Mouse (Mus musculus) liver, embryonic 12.5 days (tissue): ENCODE results near the gene Cmss1. TPM values are rescaled to one million over a fixed set of nuclear protein-coding genes. Genes with fewer than 3 reads are reported as not detected.

ENCODE experiments used
- ATAC-seq: fragments of 200-750 bp; cut with Nextera tagmentation; 2 replicates; pipeline ENCODE4 v1.8.0; 2017; ENCODE audit warnings: moderate number of reproducible peaks, mild to moderate bottlenecking, moderate library complexity
- H3K27ac ChIP-seq: fragments of 300-500 bp; sonication (generic); 2 replicates; pipeline ENCODE4 v1.5.1; 2016; ENCODE audit warnings: mild to moderate bottlenecking
- H3K27me3 ChIP-seq: fragments of 300-500 bp; sonication (generic); replicated peaks from 2 replicates; pipeline ENCODE4 v1.6.1; 2016; ENCODE audit warnings: mild to moderate bottlenecking, moderate library complexity
- H3K36me3 ChIP-seq: fragments of 300-500 bp; sonication (generic); 2 replicates; pipeline ENCODE4 v1.6.1; 2016; ENCODE audit warnings: mild to moderate bottlenecking, moderate library complexity
- H3K4me1 ChIP-seq: fragments of 300-500 bp; sonication (generic); 2 replicates; pipeline ENCODE4 v1.6.1; 2016
- H3K4me2 ChIP-seq: fragments of 300-500 bp; sonication (generic); 2 replicates; pipeline ENCODE4 v1.6.1; 2016; ENCODE audit warnings: mild to moderate bottlenecking, moderate library complexity
- H3K4me3 ChIP-seq: fragments of 300-500 bp; sonication (generic); 2 replicates; pipeline ENCODE4 v1.5.1; 2016; ENCODE audit warnings: mild to moderate bottlenecking, moderate library complexity
- H3K9ac ChIP-seq: fragments of 300-500 bp; sonication (generic); 2 replicates; pipeline ENCODE4 v1.6.1; 2016; ENCODE audit warnings: mild to moderate bottlenecking, moderate library complexity
- H3K9me3 ChIP-seq: fragments of 300-500 bp; sonication (generic); replicated peaks from 2 replicates; pipeline ENCODE4 v1.6.1; 2016; ENCODE audit warnings: mild to moderate bottlenecking, moderate library complexity
- WGBS: fragments of 180-500 bp; shearing (Covaris S2); methylation state at CpG from one replicate; pipeline ENCODE4 v1.1.7; 2016; ENCODE audit not compliant: insufficient replicate concordance; 5-methylcytosine and 5-hydroxymethylcytosine counted together
- polyA plus RNA-seq: library from polyadenylated mRNA; unstranded; fragments of >200 nt; fragmentation: Nextera tagmentation; extraction: Ambion mirVana; gene quantifications from 2 replicates; pipeline ENCODE4 v1.2.1, GENCODE M21; 2016

Gene Cmss1
- polyA plus RNA-seq, 1 experiment from 2014 or later: 47.6 TPM

DNA sequence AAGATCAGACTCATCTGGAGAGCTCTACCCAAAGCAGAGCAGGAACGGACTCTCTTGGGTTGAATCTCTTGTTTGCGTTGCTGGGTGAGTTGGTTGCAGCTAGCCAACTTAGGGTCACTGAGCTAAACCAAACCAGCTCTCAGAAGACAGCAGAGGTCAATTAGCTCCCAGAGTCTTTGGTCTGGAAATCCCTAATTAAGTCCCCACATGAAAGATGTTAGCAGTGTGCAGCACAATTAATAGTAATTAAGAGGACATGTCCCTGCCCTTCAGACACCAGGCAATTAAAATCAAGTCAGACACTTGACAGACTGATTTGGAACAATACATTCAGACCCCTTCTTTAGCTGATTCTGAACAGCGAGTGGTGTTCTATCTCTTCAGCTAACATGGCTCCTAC, 292.4 kb downstream of the Cmss1 start:
- Histone ChIP-seq H3K4me3 (no peak overlapping the region), H3K27me3 (no peaks in the 10 kb centered on the region), H3K36me3 (peaks cover 3% of the 10 kb centered on the region; the same call in 1 of the 2 replicates), H3K9ac (no peak overlapping the region), H3K27ac (no peak overlapping the region), H3K9me3 (no peaks in the 10 kb centered on the region), H3K4me1 (no peaks in the 10 kb centered on the region), H3K4me2 (no peak overlapping the region)
- WGBS: 75% methylated on average over 3 of the region's 3 CpGs
- no peak for ATAC-seq

DNA sequence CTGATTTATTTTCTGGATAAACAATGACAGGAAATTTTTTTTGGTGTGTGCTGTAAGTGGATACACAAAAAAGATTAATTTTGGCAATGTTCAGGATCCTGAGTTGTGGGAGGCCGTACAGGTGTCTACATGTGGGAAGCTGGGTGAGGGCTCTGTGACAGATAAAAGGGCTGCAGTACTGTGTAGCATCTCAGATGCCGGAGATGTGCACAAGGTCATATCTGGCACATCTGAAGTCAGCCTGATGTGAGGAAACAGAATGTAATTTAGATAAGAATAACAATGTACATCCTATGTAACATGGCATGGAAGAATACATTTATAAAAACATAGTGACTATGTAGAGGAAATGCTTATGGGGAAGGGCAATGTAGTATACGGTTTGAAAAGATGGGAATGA, 293.2 kb downstream of the Cmss1 start:
- Histone ChIP-seq H3K27me3 (no peaks in the 10 kb centered on the region), H3K36me3 (peaks cover 3% of the 10 kb centered on the region; the same call in 1 of the 2 replicates), H3K9me3 (no peaks in the 10 kb centered on the region), H3K9ac (no peak overlapping the region), H3K27ac (no peak overlapping the region), H3K4me1 (no peaks in the 10 kb centered on the region), H3K4me3 (no peak overlapping the region), H3K4me2 (no peak overlapping the region)
- ATAC-seq: no peak
- 75% methylated on average over 3 of the region's 3 CpGs for WGBS

DNA sequence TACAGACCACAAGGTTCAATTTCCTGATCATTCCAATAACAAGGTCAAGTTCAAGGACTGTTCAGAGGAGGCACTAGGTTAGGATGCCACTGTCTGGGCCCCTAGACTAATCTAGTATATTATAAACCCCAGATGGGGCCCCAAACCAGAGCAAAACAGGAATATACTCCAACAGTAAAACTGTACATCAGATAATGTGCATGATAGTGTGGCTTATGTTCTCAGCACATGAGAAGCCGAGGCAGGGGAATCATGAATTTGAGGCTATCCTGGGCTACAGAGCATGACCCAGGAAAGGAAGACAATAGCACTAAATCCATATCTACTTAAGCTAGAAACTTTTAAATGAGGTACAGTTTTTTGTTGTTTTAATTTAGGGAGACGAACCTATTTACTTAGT, 294.5 kb downstream of the Cmss1 start:
- H3K36me3 ChIP-seq: peaks cover 3% of the 10 kb centered on the region; the same call in 1 of the 2 replicates
- H3K4me2 ChIP-seq: no peak overlapping the region
- no peak overlapping the region for H3K4me3 ChIP-seq
- no peak overlapping the region for H3K9ac ChIP-seq
- 59% methylated on average over 2 of the region's 2 CpGs for WGBS
- no peak for ATAC-seq
- H3K9me3 ChIP-seq: no peaks in the 10 kb centered on the region
- no peaks in the 10 kb centered on the region for H3K27me3 ChIP-seq
- H3K4me1 ChIP-seq: no peaks in the 10 kb centered on the region
- no peak overlapping the region for H3K27ac ChIP-seq

DNA sequence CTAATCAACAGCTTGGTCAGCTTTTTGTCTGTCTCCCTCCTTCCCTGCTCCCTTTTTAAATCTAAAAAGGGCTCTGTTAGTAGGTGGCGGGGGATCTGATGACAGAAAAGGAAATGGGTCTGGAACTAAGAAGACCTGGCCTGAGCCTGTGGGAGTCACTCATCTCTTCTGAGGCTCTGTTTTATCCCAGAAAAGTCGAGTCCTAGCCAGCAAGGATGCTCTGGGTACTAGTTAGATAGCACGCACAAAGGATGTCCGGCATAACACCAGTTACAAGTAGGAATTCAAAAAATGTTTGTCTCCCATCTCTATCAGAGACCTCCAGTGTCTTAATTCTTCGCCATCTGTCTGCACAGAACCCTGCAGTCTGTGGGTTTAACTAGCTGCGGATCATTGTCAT, 301.2 kb downstream of the Cmss1 start:
- Histone ChIP-seq H3K27me3 (no peaks in the 10 kb centered on the region), H3K4me1 (no peaks in the 10 kb centered on the region), H3K9ac (no peak overlapping the region), H3K9me3 (no peaks in the 10 kb centered on the region), H3K4me2 (no peak overlapping the region), H3K4me3 (no peak overlapping the region), H3K36me3 (no peaks in the 10 kb centered on the region), H3K27ac (no peak overlapping the region)
- 71% methylated on average over 6 of the region's 6 CpGs for WGBS
- no peak for ATAC-seq

DNA sequence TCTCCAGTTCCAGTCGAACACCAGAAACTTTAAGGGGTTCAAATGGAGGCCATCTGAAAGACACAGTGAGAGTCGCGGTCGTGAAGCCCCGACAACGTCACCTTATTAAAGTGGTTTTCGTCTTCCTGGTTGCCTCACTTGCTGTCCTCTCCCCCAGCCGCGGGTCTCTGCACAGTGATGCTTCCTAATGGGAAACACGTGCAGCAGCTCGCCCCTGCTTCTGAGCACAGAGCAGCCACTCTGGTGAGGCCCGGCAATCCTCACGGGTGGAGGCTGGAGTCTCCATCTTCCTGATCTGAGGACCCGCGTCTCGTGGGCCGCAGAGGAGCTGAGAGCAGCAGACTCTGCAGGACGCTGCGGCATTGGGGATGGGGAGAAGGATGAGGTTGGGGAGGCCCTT, 302.9 kb downstream of the Cmss1 start:
- Histone ChIP-seq H3K9ac (no peak overlapping the region), H3K36me3 (no peaks in the 10 kb centered on the region), H3K27ac (no peak overlapping the region), H3K4me1 (no peaks in the 10 kb centered on the region), H3K4me2 (no peak overlapping the region), H3K4me3 (no peak overlapping the region), H3K9me3 (no peaks in the 10 kb centered on the region), H3K27me3 (no peaks in the 10 kb centered on the region)
- ATAC-seq: no peak
- WGBS: 69% methylated on average over 19 of the region's 19 CpGs

DNA sequence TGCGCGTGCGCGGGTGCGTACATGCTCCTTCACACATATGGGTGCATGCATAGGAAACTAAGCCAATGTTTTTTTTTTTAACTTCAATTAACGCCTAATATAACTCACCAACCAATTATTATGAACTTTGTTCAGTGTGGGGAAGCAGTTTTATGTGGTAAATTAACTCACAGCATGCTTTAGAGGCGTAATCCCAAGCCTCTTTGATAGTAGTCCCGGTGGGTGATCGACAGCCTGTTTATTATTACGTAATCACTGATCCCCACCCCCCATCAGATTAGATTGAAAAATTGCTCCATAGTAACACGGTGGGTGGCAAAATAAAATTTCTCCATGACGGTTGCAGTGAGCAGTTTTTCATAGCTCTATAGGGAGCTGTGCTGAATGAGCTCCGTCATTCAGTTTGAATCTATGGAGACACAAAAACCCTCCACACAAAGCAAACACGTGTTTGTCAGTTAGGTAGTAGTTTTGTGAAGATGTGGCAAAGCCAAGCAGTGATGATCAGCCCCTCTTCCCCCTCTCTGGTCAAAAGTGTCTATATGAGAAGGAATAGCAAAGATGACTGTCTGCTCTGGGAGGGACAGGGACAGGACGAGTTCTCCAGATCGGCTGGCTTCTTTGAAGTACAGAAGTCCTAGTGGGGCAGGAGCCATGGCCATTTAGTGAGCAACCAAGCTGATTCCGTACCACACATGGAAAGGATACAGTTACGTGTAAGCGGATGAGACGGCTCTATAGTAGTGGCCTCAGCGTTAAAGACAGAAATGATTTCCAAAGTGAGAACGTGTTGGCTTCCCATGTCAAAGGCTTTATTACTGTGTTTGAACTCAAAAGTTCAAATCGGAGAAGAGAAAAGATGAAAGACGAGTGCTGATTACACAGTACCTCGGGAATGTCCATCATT, 303.6 kb downstream of the Cmss1 start:
- H3K4me2 ChIP-seq: no peak overlapping the region
- no peaks in the 10 kb centered on the region for H3K27me3 ChIP-seq
- 82% methylated on average over 25 of the region's 25 CpGs for WGBS
- no peak overlapping the region for H3K9ac ChIP-seq
- H3K4me3 ChIP-seq: no peak overlapping the region
- no peak overlapping the region for H3K27ac ChIP-seq
- no peaks in the 10 kb centered on the region for H3K9me3 ChIP-seq
- ATAC-seq: no peak
- H3K36me3 ChIP-seq: no peaks in the 10 kb centered on the region
- H3K4me1 ChIP-seq: no peaks in the 10 kb centered on the region

DNA sequence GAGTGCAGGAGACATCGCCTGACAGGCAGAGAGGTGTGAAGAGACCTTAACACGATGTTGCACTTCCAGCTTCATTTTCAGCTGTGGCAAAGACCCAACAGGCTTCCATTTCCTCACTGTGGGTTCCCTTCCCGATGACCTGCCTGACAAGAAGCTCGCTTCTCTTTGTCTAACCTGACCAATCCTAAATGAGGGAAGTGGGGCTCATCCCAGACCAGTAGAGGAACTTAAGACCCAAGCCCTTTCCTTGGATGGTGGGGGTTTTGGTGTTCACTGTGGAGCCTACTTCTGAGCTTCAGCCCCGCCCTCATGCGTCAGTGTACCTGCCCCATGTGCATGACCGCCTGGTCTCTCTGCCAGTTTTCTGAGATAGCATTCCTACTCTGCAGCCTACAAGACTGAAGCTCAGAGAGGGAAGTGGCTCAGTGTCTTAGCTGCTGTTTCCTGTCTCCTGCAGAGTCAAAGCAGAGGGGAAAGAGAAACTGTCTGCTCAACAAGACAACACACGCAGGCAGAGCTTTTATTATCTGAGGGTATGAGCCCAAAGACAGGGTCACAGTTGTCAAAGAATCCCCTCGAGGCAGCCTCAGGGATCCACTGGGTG, 305.1 kb downstream of the Cmss1 start:
- 42% methylated on average over 9 of the region's 9 CpGs for WGBS
- Histone ChIP-seq H3K4me2 (no peak overlapping the region), H3K36me3 (no peaks in the 10 kb centered on the region), H3K4me1 (no peaks in the 10 kb centered on the region), H3K4me3 (no peak overlapping the region), H3K9ac (no peak overlapping the region), H3K27ac (no peak overlapping the region), H3K27me3 (no peaks in the 10 kb centered on the region), H3K9me3 (no peaks in the 10 kb centered on the region)
- ATAC-seq: no peak

DNA sequence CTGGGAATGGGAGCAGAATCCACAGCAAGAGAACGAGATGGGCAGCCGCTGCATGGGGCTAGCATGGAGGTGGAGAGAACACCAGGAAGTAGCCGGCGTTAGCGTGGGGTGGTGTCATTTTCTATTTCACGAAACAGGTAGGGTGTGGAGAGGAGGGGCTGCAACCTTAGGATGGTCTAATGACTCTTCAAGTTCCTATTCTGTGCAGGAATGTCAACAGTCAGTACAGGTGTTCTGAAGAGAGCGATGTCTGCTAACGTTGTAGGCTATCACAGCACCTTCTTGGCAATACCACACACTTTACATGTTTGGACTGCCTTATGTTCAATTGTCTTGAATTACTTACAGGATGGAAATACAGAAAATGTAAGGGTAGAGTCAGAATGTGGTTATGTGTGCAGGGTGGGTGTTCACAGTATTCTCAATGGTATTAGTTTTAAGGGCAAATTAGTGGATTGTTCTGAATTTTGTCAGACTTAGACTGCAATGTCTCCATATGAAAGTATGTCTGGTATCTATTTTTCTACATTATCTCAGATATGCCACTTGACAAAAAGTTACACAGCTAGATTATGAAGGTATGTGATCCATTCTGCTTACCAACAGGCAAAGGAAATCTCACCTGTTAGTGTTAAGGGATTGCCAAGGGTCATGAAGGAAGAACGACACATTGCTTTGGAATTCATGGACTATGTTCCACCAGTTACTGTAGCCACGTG, 311.3 kb downstream of the Cmss1 start:
- H3K9me3 ChIP-seq: no peaks in the 10 kb centered on the region
- no peaks in the 10 kb centered on the region for H3K27me3 ChIP-seq
- no peak overlapping the region for H3K4me3 ChIP-seq
- H3K9ac ChIP-seq: no peak overlapping the region
- H3K36me3 ChIP-seq: no peaks in the 10 kb centered on the region
- no peak overlapping the region for H3K4me2 ChIP-seq
- H3K4me1 ChIP-seq: no peaks in the 10 kb centered on the region
- no peak overlapping the region for H3K27ac ChIP-seq
- 67% methylated on average over 10 of the region's 10 CpGs for WGBS
- no peak for ATAC-seq

DNA sequence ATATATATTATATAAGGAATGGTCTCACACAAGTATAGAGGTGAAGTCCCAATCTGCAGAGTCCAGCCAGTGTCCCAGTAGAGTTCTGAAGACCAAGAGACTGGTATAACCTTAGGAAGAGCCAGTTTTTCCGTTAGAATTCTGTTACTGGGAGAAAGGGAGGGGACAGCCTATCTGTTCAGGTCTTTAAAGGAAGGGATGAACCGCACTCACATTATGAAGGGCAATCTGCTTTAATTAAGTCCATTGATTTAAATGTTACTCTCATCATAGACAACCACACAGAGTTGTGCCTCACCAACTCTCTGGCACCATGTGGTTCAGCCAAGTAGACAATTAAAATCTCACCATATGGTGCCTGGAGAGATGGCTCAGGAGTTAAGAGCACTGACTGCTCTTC, 313.9 kb downstream of the Cmss1 start, which contains the start of gene Tmem30c:
TSS of gene Tmem30c (minus strand) at position 101 of the 400 bp plus-strand sequence.
- Histone ChIP-seq H3K4me1 (no peaks in the 10 kb centered on the region), H3K4me3 (no peak within 1 kb of the TSS), H3K9me3 (no peaks in the 10 kb centered on the region), H3K4me2 (no peak within 1 kb of the TSS), H3K9ac (no peak within 1 kb of the TSS), H3K27ac (no peak within 1 kb of the TSS), H3K36me3 (no peaks in the 10 kb centered on the region), H3K27me3 (no peaks in the 10 kb centered on the region)
- no peak for ATAC-seq
- 50% methylated on average over 2 of the region's 2 CpGs for WGBS

DNA sequence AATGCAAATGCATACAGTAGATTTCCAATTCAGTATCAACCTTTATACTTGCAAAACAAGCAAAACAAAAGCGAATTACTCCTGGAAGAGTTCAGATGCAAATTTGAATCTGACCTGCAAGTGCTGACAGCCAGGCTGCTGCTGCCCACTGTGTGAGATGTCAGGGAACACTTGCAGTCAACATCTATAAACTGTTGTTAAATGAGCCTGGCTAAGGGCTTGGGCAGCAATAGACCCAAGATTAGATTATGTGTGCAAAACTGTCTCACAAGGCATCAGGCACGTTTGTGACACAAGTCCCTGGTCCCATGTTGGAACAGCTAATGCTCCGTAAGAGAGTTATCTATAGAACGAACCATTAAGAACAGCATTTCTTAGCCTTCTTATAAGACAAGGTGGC, 314.4 kb downstream of the Cmss1 start:
- 60% methylated on average over 4 of the region's 4 CpGs for WGBS
- ATAC-seq: no peak

DNA sequence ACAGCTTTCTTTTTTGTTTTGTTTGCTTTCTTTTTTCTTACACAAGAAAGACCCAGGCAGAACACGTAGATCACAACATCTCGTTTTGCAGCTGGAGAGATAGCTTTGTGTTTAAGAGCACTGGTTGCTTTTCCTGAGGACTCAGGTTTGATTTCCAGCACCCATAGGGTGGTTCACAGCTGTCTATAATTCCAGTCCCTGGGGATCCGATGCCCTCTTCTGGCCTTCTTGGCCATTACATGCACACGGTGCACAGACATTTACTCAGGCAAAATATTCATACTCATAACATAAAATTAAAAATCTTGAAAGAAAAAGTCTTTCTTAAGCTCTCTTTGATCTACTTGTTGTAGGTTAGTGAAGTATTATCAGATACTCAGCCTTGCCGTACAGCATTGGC, 315.0 kb downstream of the Cmss1 start:
- Histone ChIP-seq H3K27me3 (no peaks in the 10 kb centered on the region), H3K9ac (no peak overlapping the region), H3K4me1 (no peaks in the 10 kb centered on the region), H3K4me2 (no peak overlapping the region), H3K36me3 (no peaks in the 10 kb centered on the region), H3K4me3 (no peak overlapping the region), H3K27ac (no peak overlapping the region), H3K9me3 (no peaks in the 10 kb centered on the region)
- 79% methylated on average over 5 of the region's 5 CpGs for WGBS
- ATAC-seq: no peak

More for the DNA sequence above, 314.4 kb downstream of the Cmss1 start:
- H3K9ac ChIP-seq: no peak overlapping the region
- no peaks in the 10 kb centered on the region for H3K4me1 ChIP-seq
- H3K9me3 ChIP-seq: no peaks in the 10 kb centered on the region
- no peak overlapping the region for H3K4me3 ChIP-seq
- H3K4me2 ChIP-seq: no peak overlapping the region
- H3K27ac ChIP-seq: no peak overlapping the region
- H3K36me3 ChIP-seq: no peaks in the 10 kb centered on the region
- no peaks in the 10 kb centered on the region for H3K27me3 ChIP-seq

DNA sequence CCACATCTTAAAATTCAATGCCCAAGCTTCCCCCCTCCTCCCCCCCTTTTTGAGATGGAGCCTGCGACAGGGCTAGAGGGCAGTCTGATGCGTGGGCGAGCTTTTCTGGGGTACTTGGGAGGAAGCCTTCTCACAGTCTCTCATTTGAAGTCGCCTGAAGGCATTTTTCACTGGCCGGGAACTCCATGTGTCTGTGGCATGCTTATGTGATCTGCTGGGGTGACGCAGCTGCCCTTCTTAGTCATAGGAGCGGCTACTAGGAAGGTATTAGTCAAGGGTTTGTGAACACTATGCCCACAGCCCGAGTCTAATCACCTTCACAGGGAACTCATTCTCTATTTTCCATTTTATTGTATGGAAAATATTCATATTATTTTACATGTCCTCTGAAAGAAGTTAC, 325.2 kb downstream of the Cmss1 start:
- WGBS: 84% methylated on average over 8 of the region's 8 CpGs

More for the DNA sequence above, 325.2 kb downstream of the Cmss1 start:
- Histone ChIP-seq H3K9me3 (no peaks in the 10 kb centered on the region), H3K9ac (no peak overlapping the region), H3K36me3 (no peaks in the 10 kb centered on the region), H3K27me3 (no peaks in the 10 kb centered on the region), H3K4me1 (no peaks in the 10 kb centered on the region), H3K4me3 (no peak overlapping the region), H3K4me2 (no peak overlapping the region), H3K27ac (no peak overlapping the region)
- no peak for ATAC-seq
